Mouse (Mus musculus): ENCODE results near the gene Gm45711. TPM values are rescaled to one million over a fixed set of nuclear protein-coding genes. Genes with fewer than 3 reads are reported as not detected.

Gm45711 gene
- polyA plus RNA-seq, 1 experiment from 2014 or later = not detected

GRCm38 (mm10) chr8:104239418-104239861 is 70.4 kb downstream of the Gm45711 start:
- no peaks in the 10 kb centered on the region for H3K4me1 ChIP-seq (replicated peaks)
- H3K4me2 ChIP-seq = no peak overlapping the region
- no peak overlapping the region for H3K4me3 ChIP-seq
- 67% methylated on average over 10 of the region's 10 CpGs for WGBS
- no peaks in the 10 kb centered on the region for H3K9me3 ChIP-seq (replicated peaks)
- H3K27me3 ChIP-seq (replicated peaks) = no peaks in the 10 kb centered on the region
- no peak overlapping the region for H3K9ac ChIP-seq
- H3K27ac ChIP-seq (ENCODE audit: poor library complexity, severe bottlenecking) = no peak overlapping the region
- peaks cover 87% of the 10 kb centered on the region for H3K36me3 ChIP-seq
- no peak for ATAC-seq (ENCODE audit: insufficient number of reproducible peaks, low FRiP score)

- Histone ChIP-seq H3K4me1 (replicated peaks) (no peaks in the 10 kb centered on the region), H3K4me2 (no peak overlapping the region), H3K36me3 (peaks cover 89% of the 10 kb centered on the region), H3K27me3 (replicated peaks) (no peaks in the 10 kb centered on the region), H3K9me3 (replicated peaks) (no peaks in the 10 kb centered on the region), H3K27ac (ENCODE audit: poor library complexity, severe bottlenecking) (no peak overlapping the region), H3K9ac (no peak overlapping the region), H3K4me3 (no peak overlapping the region)
- 38% methylated on average over 6 of the region's 6 CpGs for WGBS
- no peak for ATAC-seq (ENCODE audit: insufficient number of reproducible peaks, low FRiP score)
These were observed 75.3 kb downstream of the Gm45711 start for GRCm38 (mm10) chr8:104234573-104234972.

GRCm38 (mm10) chr8:104232919-104233318 is 77.0 kb downstream of the Gm45711 start:
- H3K4me3 ChIP-seq = no peak overlapping the region
- H3K4me2 ChIP-seq = no peak overlapping the region
- no peaks in the 10 kb centered on the region for H3K9me3 ChIP-seq (replicated peaks)
- H3K27me3 ChIP-seq (replicated peaks) = no peaks in the 10 kb centered on the region
- no peaks in the 10 kb centered on the region for H3K4me1 ChIP-seq (replicated peaks)
- H3K36me3 ChIP-seq = peaks cover 88% of the 10 kb centered on the region
- no peak for ATAC-seq (ENCODE audit: insufficient number of reproducible peaks, low FRiP score)
- H3K27ac ChIP-seq (ENCODE audit: poor library complexity, severe bottlenecking) = no peak overlapping the region
- no peak overlapping the region for H3K9ac ChIP-seq
- WGBS = 92% methylated on average over 5 of the region's 5 CpGs

GRCm38 (mm10) chr8:104232039-104232438 is 77.8 kb downstream of the Gm45711 start:
- H3K4me1 ChIP-seq (replicated peaks) = no peaks in the 10 kb centered on the region
- 88% methylated on average over 4 of the region's 4 CpGs for WGBS
- no peaks in the 10 kb centered on the region for H3K27me3 ChIP-seq (replicated peaks)
- H3K9me3 ChIP-seq (replicated peaks) = no peaks in the 10 kb centered on the region
- no peak overlapping the region for H3K4me2 ChIP-seq
- ATAC-seq (ENCODE audit: insufficient number of reproducible peaks, low FRiP score) = no peak
- H3K36me3 ChIP-seq = peaks cover 88% of the 10 kb centered on the region
- no peak overlapping the region for H3K9ac ChIP-seq
- no peak overlapping the region for H3K27ac ChIP-seq (ENCODE audit: poor library complexity, severe bottlenecking)
- no peak overlapping the region for H3K4me3 ChIP-seq

Other genes starting within 250 kb of the Gm45711 start
- 47.6 and 51.6 TPM in 2 replicates for gene Cdh5, start 208.5 kb downstream of the Gm45711 start, polyA plus RNA-seq (2016; fragmentation: Nextera tagmentation; extraction: Ambion mirVana)
- gene Bean1, start 139.6 kb downstream of the Gm45711 start, polyA plus RNA-seq (2016; fragmentation: Nextera tagmentation; extraction: Ambion mirVana) = 0.27 and 0.28 TPM in 2 replicates
- gene Tk2, start 61.5 kb downstream of the Gm45711 start, polyA plus RNA-seq (2016; fragmentation: Nextera tagmentation; extraction: Ambion mirVana) = 13.2 and 13.6 TPM in 2 replicates
- gene Cklf, start 59.2 kb downstream of the Gm45711 start, polyA plus RNA-seq (2016; fragmentation: Nextera tagmentation; extraction: Ambion mirVana) = 30.5 and 34.1 TPM in 2 replicates
- not detected in 2 replicates for gene Cmtm2a, start 16.9 kb downstream of the Gm45711 start, polyA plus RNA-seq (2016; fragmentation: Nextera tagmentation; extraction: Ambion mirVana)
- not detected in 2 replicates for gene Cmtm1, start 64 bp upstream of the Gm45711 start, polyA plus RNA-seq (2016; fragmentation: Nextera tagmentation; extraction: Ambion mirVana)
- gene Gm11020, start 11.5 kb upstream of the Gm45711 start, polyA plus RNA-seq (2016; fragmentation: Nextera tagmentation; extraction: Ambion mirVana) = not detected in 2 replicates
- not detected in 2 replicates for gene Cmtm2b, start 12.1 kb upstream of the Gm45711 start, polyA plus RNA-seq (2016; fragmentation: Nextera tagmentation; extraction: Ambion mirVana)
- 107 and 112 TPM in 2 replicates for gene Cmtm3, start 29.3 kb upstream of the Gm45711 start, polyA plus RNA-seq (2016; fragmentation: Nextera tagmentation; extraction: Ambion mirVana)
- gene Cmtm4, start 85.7 kb upstream of the Gm45711 start, polyA plus RNA-seq (2016; fragmentation: Nextera tagmentation; extraction: Ambion mirVana) = 1.7 TPM in 2 replicates
- 69.1 and 76.8 TPM in 2 replicates for gene Dync1li2, start 133.0 kb upstream of the Gm45711 start, polyA plus RNA-seq (2016; fragmentation: Nextera tagmentation; extraction: Ambion mirVana)
- 0.10 and 0.15 TPM in 2 replicates for gene Terb1, start 199.8 kb upstream of the Gm45711 start, polyA plus RNA-seq (2016; fragmentation: Nextera tagmentation; extraction: Ambion mirVana)
- 77.0 and 81.0 TPM in 2 replicates for gene Nae1, start 224.6 kb upstream of the Gm45711 start, polyA plus RNA-seq (2016; fragmentation: Nextera tagmentation; extraction: Ambion mirVana)
- 0.78 and 0.91 TPM in 2 replicates for gene Car7, start 224.6 kb upstream of the Gm45711 start, polyA plus RNA-seq (2016; fragmentation: Nextera tagmentation; extraction: Ambion mirVana)